Mouse (Mus musculus) liver, embryonic 14.5 days (tissue): ENCODE data around the gene Enah.

Source experiments
- CTCF ChIP-seq: IDR thresholded peaks from 2 replicates; pipeline ENCODE4 v1.5.1; 2016; ENCODE audit warnings: antibody characterized with exemption, low read depth, control low read depth
- EP300 ChIP-seq: IDR thresholded peaks from 2 replicates; pipeline ENCODE4 v1.6.1; 2016; ENCODE audit warnings: antibody characterized with exemption, low read depth

GRCm38 (mm10) chr1:182021691-182022299, 2.0 kb upstream of the Enah start:
- TF ChIP-seq EP300 (no peak), CTCF (no peak)
